Mouse (Mus musculus) heart, adult 2 months (tissue): Measurements from ENCODE around the gene Lsm2. TPM values are rescaled to one million over a fixed set of nuclear protein-coding genes. Genes with fewer than 3 reads are reported as not detected.

Source experiments
- DNase-seq, 2 experiments: peaks; one replicate each; pipeline ENCODE4 v3.0.0; 2021
- H3K27ac ChIP-seq: fragments of 200-600 bp; 2 replicates; pipeline ENCODE4 v1.8.1; 2022
- H3K27me3 ChIP-seq: fragments of 200-500 bp; 2 replicates; pipeline ENCODE4 v1.6.1; 2012; ENCODE audit warnings: mild to moderate bottlenecking, low read length, inconsistent platforms, mixed read lengths; ENCODE audit not compliant: control insufficient read depth, insufficient read depth
- H3K36me3 ChIP-seq: fragments of 200-500 bp; 2 replicates; pipeline ENCODE4 v1.6.1; 2012; ENCODE audit warnings: low read length, inconsistent platforms; ENCODE audit not compliant: control insufficient read depth, insufficient read depth
- H3K4me1 ChIP-seq: fragments of 200-500 bp; 2 replicates; pipeline ENCODE4 v1.6.1; 2011; ENCODE audit warnings: low read length; ENCODE audit not compliant: control insufficient read depth, insufficient read depth
- H3K4me3 ChIP-seq: fragments of 200-600 bp; 2 replicates; pipeline ENCODE4 v1.8.1; 2022
- H3K79me2 ChIP-seq: fragments of 200-500 bp; replicated peaks from 2 replicates; pipeline ENCODE4 v1.6.1; 2012; ENCODE audit warnings: mild to moderate bottlenecking, inconsistent platforms, low read length, moderate library complexity, mixed read lengths; ENCODE audit not compliant: control insufficient read depth, insufficient read depth
- H3K9ac ChIP-seq: fragments of 200-500 bp; 2 replicates; pipeline ENCODE4 v1.6.1; 2012; ENCODE audit warnings: low read depth, mild to moderate bottlenecking, control low read depth, inconsistent platforms, low read length, mixed read lengths
- CTCF ChIP-seq: fragments of 200-600 bp; IDR thresholded peaks from 2 replicates; pipeline ENCODE4 v1.8.1; 2022; ENCODE audit warnings: antibody characterized with exemption, mild to moderate bottlenecking, moderate library complexity
- EP300 ChIP-seq: fragments of 200-500 bp; IDR thresholded peaks from 2 replicates; pipeline ENCODE4 v1.6.1; 2011; ENCODE audit warnings: low read depth, low read length, control low read depth; ENCODE audit not compliant: insufficient read depth
- POLR2A ChIP-seq: fragments of 200-500 bp; IDR thresholded peaks from 2 replicates; pipeline ENCODE4 v1.6.1; 2011; ENCODE audit warnings: mild to moderate bottlenecking, low read depth, low read length, control low read depth; ENCODE audit not compliant: insufficient read depth
- WGBS: fragments of 180-500 bp; shearing (Covaris S2); methylation state at CpG from one replicate; pipeline ENCODE4 v1.1.7; 2018; 5-methylcytosine and 5-hydroxymethylcytosine counted together
- intact Hi-C: fragments of 180-260 bp; cut with DNase I; formaldehyde crosslinking; loops from one replicate; pipeline ENCODE4 v1.15.1; 2025
- polyA plus RNA-seq: library from polyadenylated mRNA; depleted of rRNA; stranded (reverse); fragments of >200 nt; gene quantifications from 2 replicates; pipeline ENCODE4 v1.2.3, GENCODE M21; 2012
- total RNA-seq, 2 experiments: library from RNA; stranded (reverse); gene quantifications; 2 replicates each; pipeline ENCODE4 v1.2.3; 2021

The Lsm2 gene
- total and polyA plus RNA-seq, 3 experiments = 17.3 to 50.7 (median 21.3) TPM

GRCm38 (mm10) chr17:35021163-35021808 lies 39.6 kb downstream of the Lsm2 start:
- DNase-seq = peak; percentile 86 to 94
- Histone ChIP-seq H3K27ac (peak overlapping the region; percentile 88), H3K9ac (peak overlapping the region; percentile 28), H3K79me2 (no peaks in the 10 kb centered on the region), H3K27me3 (no peaks in the 10 kb centered on the region), H3K4me3 (peak overlapping the region; percentile 17), H3K4me1 (peaks cover 11% of the 10 kb centered on the region), H3K36me3 (no peaks in the 10 kb centered on the region)
- TF ChIP-seq EP300 (peak; percentile 86; the same call in 1 of the 2 replicates), POLR2A (no peak), CTCF (no peak; the same call in 1 of the 2 replicates)
- intact Hi-C loops = loop anchor here (1.0 to 5.0 kb wide), 5 partner anchors 38 to 216 kb away; partner anchors contain the start of genes Abhd16a, Ddah2, Ly6g6d and Nfkbil1
- 7% methylated on average over 17 of the region's 17 CpGs for WGBS

DNA sequence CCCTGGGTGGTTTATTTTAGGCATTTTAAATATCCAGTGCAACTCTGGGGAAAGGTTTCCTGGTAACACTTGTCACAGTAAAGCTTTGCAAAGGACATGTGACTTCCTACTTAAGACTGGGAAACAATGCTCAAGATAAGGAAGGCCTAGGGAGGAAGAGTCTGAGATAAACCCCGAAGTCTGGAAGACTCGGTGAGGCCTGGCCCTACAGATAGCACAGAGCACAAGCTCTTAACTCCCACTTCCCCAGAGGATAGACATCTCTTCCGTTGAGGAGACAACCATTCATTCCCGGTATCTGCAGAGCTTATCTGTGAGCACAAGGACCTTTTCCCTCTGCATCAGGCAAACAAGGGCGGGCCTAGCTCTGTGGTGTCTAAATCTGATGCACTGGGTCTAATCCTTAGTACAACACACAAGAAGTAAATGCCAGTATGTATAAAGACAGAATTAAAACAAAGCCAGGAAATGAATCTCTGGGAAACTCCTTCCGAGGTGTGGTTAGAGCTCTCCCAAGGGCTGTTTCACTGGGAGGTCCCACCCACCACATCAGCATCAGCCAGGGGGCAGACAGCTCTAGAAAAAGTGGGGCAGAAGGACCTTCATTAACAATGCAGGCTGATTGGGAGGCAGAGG lies 40.3 kb downstream of the Lsm2 start:
- Histone ChIP-seq H3K79me2 (no peaks in the 10 kb centered on the region), H3K36me3 (no peaks in the 10 kb centered on the region), H3K27ac (peak overlapping the region; percentile 88), H3K9ac (peak overlapping the region; percentile 49), H3K4me3 (peak overlapping the region; percentile 17; the same call in 1 of the 2 replicates), H3K27me3 (no peaks in the 10 kb centered on the region), H3K4me1 (peaks cover 11% of the 10 kb centered on the region)
- intact Hi-C loops = loop anchor here (1.0 to 5.0 kb wide), 6 partner anchors 25 to 215 kb away; partner anchors contain the start of genes Abhd16a, Ddah2, Ly6g6d and Msh5
- 27% methylated on average over 6 of the region's 6 CpGs for WGBS
- peak; percentile 55 for TF ChIP-seq CTCF
- TF ChIP-seq EP300 = no peak
- peak; percentile 52; the same call in 1 of the 2 replicates for TF ChIP-seq POLR2A
- DNase-seq = peak in 1 of 2 experiments; percentile 57

DNA sequence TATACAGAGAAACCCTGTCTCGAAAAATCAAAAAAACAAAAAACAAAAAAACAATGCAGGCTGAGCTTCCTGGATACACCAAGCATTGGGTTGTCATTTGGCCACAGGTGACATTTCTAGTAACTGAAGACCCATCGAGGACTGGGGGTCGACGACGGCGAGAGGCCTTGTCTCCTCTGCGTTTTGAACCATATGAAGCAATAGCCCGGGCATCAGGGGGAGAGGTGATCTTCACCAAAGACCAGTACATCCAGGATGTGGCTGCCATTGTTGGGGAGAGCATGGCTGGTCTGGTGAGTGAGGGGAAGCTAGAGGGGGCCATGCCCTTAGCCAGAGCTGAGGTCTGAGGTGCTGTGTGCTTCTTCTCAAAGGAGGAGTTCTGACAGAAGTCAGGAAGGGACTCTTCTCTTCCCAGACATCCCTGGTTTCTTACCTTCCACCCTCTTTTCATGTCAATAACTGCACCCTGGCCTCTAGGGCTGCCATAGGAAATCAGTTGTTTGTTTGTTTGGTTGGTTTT lies 40.9 kb downstream of the Lsm2 start:
- Histone ChIP-seq H3K36me3 (no peaks in the 10 kb centered on the region), H3K4me1 (peaks cover 11% of the 10 kb centered on the region), H3K9ac (no peak overlapping the region), H3K27me3 (no peaks in the 10 kb centered on the region), H3K79me2 (no peaks in the 10 kb centered on the region), H3K27ac (peak overlapping the region; percentile 88), H3K4me3 (no peak overlapping the region)
- intact Hi-C loops = loop anchor here (2.0 to 5.0 kb wide), 2 partner anchors 24 to 215 kb away; partner anchors contain the start of genes Msh5 and Nfkbil1
- no peak for TF ChIP-seq CTCF
- TF ChIP-seq EP300 = no peak
- TF ChIP-seq POLR2A = no peak
- DNase-seq = no peak
- 82% methylated on average over 8 of the region's 8 CpGs for WGBS

DNA sequence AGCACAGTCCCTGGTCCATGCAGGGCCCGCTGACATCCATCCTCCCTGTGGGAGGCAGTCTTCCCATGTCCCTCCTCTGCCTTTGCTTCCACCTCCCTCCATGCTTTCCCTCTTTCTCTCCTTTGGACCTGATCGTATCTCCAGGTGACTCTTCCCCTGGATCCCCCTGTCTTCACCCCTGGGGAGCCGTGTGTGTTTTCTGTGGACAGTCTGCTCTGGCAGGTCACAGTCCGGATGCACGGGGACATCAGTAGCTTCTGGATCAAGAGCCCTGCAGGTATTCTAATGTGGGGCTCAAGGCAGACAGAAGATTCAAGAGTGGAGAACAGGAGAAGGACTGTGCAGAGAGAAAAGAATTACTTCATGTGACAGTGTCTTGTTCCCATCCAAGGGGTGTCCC lies 41.6 kb downstream of the Lsm2 start:
- H3K4me3 ChIP-seq = no peak overlapping the region
- peak overlapping the region; percentile 88; the same call in 1 of the 2 replicates for H3K27ac ChIP-seq
- H3K36me3 ChIP-seq = no peaks in the 10 kb centered on the region
- H3K27me3 ChIP-seq = no peaks in the 10 kb centered on the region
- peaks cover 11% of the 10 kb centered on the region for H3K4me1 ChIP-seq
- 89% methylated on average over 5 of the region's 5 CpGs for WGBS
- no peak for DNase-seq
- intact Hi-C loops = loop anchor here (2.0 to 5.0 kb wide), 2 partner anchors 24 to 214 kb away; partner anchors contain the start of genes Msh5 and Nfkbil1
- no peaks in the 10 kb centered on the region for H3K79me2 ChIP-seq
- H3K9ac ChIP-seq = no peak overlapping the region
- TF ChIP-seq CTCF = no peak
- no peak for TF ChIP-seq EP300
- TF ChIP-seq POLR2A = no peak

DNA sequence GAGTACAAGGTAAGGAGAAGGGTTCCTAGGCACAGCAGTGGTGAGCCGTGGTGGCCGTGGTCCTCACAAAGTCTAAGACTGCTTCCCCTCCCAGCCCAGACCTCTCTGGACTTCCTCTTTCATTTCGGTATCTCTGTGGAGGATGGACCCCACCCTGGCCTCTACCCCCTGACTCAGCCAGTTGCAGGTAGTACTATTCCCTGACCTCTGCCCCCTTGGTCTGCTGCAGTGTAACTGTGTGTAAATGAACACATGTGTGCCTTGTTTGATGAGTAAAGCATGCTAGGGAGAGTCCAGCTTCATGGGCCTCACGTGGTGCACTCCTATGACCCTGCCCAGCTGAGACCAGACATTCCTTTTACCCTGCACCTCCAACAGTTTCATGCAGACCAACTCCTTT lies 42.1 kb downstream of the Lsm2 start:
- Histone ChIP-seq H3K27ac (peak overlapping the region; percentile 6), H3K4me3 (no peak overlapping the region), H3K79me2 (no peaks in the 10 kb centered on the region), H3K27me3 (no peaks in the 10 kb centered on the region), H3K36me3 (no peaks in the 10 kb centered on the region), H3K9ac (no peak overlapping the region), H3K4me1 (peaks cover 11% of the 10 kb centered on the region)
- DNase-seq = peak in 1 of 2 experiments; percentile 39
- WGBS = 58% methylated on average over 4 of the region's 4 CpGs
- TF ChIP-seq CTCF (no peak), EP300 (no peak), POLR2A (no peak)
- intact Hi-C loops = loop anchor here (2.0 to 5.0 kb wide), 2 partner anchors 23 to 214 kb away; partner anchors contain the start of genes Msh5 and Nfkbil1

DNA sequence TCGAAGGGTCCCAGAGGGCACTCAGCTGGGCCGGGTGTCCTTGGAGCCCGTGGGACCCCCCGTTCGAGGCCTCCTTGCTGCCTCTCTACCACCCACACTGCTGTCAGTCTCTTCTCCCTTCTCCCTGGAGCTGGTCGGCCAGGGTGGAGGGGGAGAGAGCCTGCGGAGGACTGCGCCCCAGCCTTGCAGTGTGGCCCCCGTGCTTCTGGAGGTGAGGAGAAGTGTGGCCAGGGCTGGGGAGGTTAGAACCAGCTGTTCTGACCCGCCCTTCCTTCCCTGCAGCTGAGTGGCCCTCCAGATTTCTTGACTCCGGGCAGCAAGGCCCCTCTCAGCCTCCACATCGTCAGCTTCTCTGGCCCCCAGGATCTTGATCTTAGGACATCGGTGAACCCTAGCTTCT lies 42.6 kb downstream of the Lsm2 start:
- no peak overlapping the region for H3K9ac ChIP-seq
- H3K27ac ChIP-seq = peak overlapping the region; percentile 6
- no peaks in the 10 kb centered on the region for H3K36me3 ChIP-seq
- intact Hi-C loops = loop anchor here (5.0 kb wide), 1 partner anchor 213 kb away; the partner anchor contains the start of gene Nfkbil1
- no peak for TF ChIP-seq CTCF
- no peak for TF ChIP-seq POLR2A
- WGBS = 67% methylated on average over 13 of the region's 13 CpGs
- H3K4me1 ChIP-seq = peaks cover 11% of the 10 kb centered on the region
- H3K27me3 ChIP-seq = no peaks in the 10 kb centered on the region
- H3K4me3 ChIP-seq = no peak overlapping the region
- H3K79me2 ChIP-seq = no peaks in the 10 kb centered on the region
- no peak for DNase-seq
